Mouse (Mus musculus) testis, adult 2 months (tissue): ENCODE measurements around the gene Chst13.

Source experiments
- CTCF ChIP-seq: fragments of 200-500 bp; IDR thresholded peaks from 2 replicates; pipeline ENCODE4 v1.5.1; 2012; ENCODE audit warnings: low read depth, mild to moderate bottlenecking, inconsistent platforms, low read length, moderate library complexity; ENCODE audit not compliant: control insufficient read depth, insufficient read depth, insufficient replicate concordance
- POLR2A ChIP-seq: fragments of 200-500 bp; IDR thresholded peaks from 2 replicates; pipeline ENCODE4 v1.6.1; 2012; ENCODE audit warnings: low read depth, mild to moderate bottlenecking, inconsistent platforms, low read length, moderate library complexity; ENCODE audit not compliant: control insufficient read depth

DNA sequence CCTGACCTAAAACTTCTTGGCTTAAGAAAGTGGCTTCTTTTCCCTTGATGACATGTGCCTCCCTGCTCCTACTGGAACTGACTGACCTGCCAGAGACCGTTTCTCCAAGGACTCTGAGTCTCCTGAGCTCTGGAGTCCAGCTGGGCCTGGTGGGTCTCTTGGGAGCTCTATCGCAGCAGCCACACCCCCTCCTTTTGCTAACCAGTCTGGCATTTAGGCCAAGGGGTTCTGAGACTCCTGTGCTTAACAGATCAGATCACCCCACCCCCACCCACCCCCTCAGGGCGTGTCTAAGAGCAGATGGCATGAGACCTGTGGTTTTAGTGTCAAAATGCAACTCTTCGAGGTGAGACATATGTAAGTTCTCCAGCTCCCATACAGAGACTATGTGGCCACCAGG lies 3.2 kb downstream of the Chst13 start:
- TF ChIP-seq CTCF: no peak
- no peak for TF ChIP-seq POLR2A
